Mouse (Mus musculus): ENCODE results near the gene Ap5b1.

Ap5b1 gene

GRCm38 (mm10) chr19:5612762-5613411 is 45.1 kb downstream of the Ap5b1 start:
- DNase-seq, result no peak

- no peak for DNase-seq
Observed at GRCm38 (mm10) chr19:5614953-5615352, 47.1 kb downstream of the Ap5b1 start.

DNA sequence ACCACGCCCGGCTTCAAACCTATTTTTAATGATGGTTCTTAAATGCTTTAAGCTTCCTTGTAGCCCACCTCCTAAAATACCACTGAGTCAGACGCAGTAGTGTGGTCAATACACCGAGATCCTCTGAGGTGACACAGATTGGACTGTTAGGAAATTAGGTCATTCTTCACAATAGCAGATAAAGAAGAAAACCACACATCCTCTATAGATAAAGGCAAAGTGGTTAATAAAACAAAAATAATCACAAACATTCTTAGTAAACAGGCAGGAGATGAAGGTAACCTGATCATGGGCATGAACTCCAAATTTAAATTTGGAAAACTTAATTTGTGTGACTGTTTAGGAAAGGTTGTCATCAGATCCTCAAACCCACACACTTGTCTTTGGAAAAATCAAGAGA is 52.2 kb downstream of the Ap5b1 start:
- no peak for DNase-seq
